Mouse (Mus musculus): ENCODE results near the gene Fam187b. TPM values are rescaled to one million over a fixed set of nuclear protein-coding genes. Genes with fewer than 3 reads are reported as not detected.

Gene Fam187b
- under 1 TPM; 0.58 to 0.88 TPM for polyA plus RNA-seq (2017; shearing (Covaris generic))

DNA sequence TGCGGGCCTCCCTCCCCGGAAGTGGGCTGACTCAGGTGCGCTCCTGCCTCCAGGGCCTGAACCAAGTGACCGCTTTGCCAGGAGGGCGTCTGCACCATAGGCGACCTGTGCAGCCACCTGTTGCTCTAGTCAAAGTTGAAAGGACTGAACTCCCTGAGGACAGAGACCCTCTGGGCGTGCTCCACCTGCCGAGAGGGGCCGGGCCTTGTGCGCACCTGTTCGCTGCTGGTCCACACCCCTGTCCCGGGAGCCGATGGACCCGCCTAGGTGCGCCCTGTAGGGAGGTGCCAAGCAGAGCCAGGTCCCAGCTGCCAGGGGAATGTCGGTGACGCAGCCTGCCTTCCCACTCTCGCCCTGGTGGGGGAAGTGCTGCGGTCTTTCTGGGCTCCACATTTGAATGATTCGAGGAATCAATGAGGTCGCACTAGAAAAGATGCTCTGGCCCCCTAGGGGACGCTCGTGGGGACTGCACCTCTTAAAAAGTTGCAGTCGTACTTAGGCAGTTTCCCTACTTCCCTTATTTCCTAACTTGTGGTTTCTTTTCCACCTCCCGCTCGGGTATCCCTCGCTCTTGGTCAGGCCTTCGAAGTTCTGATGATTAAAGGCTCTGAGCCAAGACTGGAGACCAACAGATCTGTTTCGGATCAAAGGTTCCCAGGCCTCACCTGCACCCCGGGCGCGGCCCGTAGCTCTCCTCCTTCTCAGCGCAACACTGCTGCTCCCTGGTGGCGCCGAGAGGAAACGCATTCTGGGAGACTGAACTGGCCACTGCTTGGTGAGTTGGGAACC is at the start of gene Fam187b:
Gene Fam187b (plus strand): TSS at position 290 of the 789 bp plus-strand sequence.

DNA sequence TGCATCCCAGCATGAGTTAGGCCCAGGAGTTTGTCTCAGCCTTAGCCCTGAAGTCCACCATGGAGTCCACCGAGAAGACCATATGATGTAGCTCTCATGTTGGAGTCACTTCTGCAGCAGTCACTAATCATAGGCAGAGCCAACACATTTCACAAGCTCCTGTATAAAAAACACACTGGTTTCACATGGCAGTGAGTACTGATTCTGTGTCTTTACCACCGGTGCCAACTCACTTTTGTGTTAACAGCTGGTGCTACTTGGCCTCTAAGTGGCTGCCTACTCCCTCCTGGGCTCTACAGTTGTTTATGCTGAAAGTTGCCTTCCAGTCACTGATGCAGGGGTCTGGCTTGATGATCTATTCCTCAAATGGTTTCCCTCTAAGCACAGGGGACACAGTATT is 49.0 kb upstream of the Fam187b start, which contains the start of gene Hamp2:
Gene Hamp2 (minus strand): TSS at position 101 of the 400 bp plus-strand sequence.

DNA sequence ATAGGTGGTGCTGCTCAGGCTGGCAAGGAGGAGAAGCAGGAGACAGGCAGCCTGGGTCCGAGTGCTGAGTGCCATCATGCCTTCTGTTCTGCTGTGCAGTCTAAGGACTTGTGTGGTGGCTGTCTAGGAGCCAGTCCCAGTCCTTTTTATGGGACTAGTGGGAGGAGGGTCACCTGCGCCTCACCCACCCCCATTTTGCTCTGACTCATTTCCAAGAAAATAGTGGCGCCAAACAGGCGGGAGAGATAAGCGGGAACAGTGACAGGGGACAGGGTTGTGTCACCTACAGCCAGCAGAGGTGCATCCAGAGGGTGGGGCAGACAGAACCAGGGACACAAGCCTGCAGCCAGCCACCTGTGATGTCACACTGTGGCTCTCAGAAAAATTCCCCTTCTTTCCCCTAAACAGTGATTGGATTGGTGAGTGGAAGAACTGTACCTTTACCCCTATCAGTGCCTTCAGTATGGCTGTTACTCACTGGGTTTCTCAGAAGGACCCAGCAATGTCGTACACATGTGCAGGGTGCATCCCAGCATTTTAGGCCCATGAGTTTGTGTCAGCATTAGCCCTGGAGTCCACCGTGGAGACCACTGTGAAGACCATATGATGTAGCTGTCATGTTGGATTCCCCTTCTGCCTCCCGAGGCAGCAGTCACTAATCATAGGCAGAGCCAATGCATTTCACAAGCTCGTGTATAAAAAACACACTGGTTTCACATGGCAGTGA is 29.5 kb upstream of the Fam187b start, which contains the start of gene Hamp:
Gene Hamp (minus strand): TSS at position 124 of the 727 bp plus-strand sequence.

DNA sequence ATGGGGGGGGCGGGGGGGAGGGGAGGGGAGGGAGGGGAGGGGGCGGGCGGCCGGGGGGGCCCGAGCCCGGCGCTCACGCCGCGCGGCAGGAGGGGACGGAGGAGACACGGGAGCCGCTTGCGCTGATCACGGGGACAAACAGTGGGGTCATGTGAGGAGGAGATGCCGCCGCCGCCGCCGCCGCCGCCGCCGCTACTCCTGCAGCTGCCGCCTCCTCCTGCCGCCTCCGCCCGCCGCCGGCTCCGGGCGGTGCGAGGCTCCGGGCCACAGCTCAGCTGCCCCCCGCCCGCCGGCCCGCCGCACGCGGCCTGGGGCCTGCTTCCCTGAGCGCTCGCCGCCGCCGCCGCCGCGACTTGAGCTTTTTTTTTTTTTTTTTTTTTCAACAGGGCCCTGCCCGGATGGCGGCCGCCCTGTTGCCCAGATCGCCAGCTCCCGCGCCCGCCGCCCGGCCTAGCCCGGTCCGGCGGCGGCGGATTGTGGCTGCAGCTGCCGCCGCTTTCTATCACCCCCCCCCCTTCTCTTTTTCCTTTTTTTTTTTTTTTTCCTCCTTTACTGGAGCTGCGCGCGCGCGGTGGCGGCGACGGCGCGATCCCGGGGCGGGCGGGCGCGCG is 16.7 kb upstream of the Fam187b start, which contains the start of gene Usf2:
Gene Usf2 (minus strand): TSS at position 48 of the 611 bp plus-strand sequence.

DNA sequence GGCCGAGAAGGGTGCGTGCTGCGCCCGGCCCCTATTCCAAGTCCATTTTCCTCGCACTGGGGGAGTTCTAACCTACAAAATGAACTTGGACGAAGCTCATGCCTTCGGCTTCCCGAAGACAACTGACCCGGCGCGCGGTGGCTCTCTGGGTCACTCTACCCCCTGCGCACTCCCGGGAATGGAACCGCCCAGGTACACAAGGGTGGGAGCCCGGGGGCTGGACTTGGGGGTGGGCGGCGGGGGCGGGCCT is 414 bp upstream of the Fam187b start, which contains the start of gene Lsr:
Gene Lsr (minus strand): TSS at position 214 of the 250 bp plus-strand sequence.

Other genes starting within 250 kb of the Fam187b start
- gene Tmem147, start 244.2 kb upstream of the Fam187b start, polyA plus RNA-seq (2017; shearing (Covaris generic)) = 100 to 1,000 TPM; 107 to 111 TPM
- 1 to 10 TPM in 1 of 2 experiments, under 1 TPM in 1; 0.40 to 1.6 TPM for gene Gapdhs, start 230.1 kb upstream of the Fam187b start, polyA plus RNA-seq (2017; shearing (Covaris generic))
- 1 to 10 TPM in 1 of 2 experiments, not detected in 1; 2.9 TPM for gene Sbsn, start 222.3 kb upstream of the Fam187b start, polyA plus RNA-seq (2017; shearing (Covaris generic))
- under 1 TPM in 1 of 2 experiments, not detected in 1; 0.37 TPM for gene Dmkn, start 210.0 kb upstream of the Fam187b start, polyA plus RNA-seq (2017; shearing (Covaris generic))
- gene Krtdap, start 185.9 kb upstream of the Fam187b start, polyA plus RNA-seq (2017; shearing (Covaris generic)) = not detected
- gene Ffar2, start 150.0 kb upstream of the Fam187b start, polyA plus RNA-seq (2017; shearing (Covaris generic)) = 1 to 10 TPM in 1 of 2 experiments, not detected in 1; 1.0 TPM
- not detected for gene Ffar3, start 117.6 kb upstream of the Fam187b start, polyA plus RNA-seq (2017; shearing (Covaris generic))
- gene Ffar1, start 112.2 kb upstream of the Fam187b start, polyA plus RNA-seq (2017; shearing (Covaris generic)) = 1 to 10 TPM in 1 of 2 experiments, under 1 TPM in 1; 0.14 to 1.0 TPM
- 10 to 100 TPM; 16.6 to 28.0 TPM for gene Cd22, start 93.4 kb upstream of the Fam187b start, polyA plus RNA-seq (2017; shearing (Covaris generic))
- gene Mag, start 58.9 kb upstream of the Fam187b start, polyA plus RNA-seq (2017; shearing (Covaris generic)) = under 1 TPM; 0.17 to 0.66 TPM
- under 1 TPM in 1 of 2 experiments, not detected in 1; 0.40 TPM for gene Hamp2, start 49.1 kb upstream of the Fam187b start, polyA plus RNA-seq (2017; shearing (Covaris generic))
- gene Hamp, start 29.8 kb upstream of the Fam187b start, polyA plus RNA-seq (2017; shearing (Covaris generic)) = under 1 TPM in 1 of 2 experiments, not detected in 1; 0.75 TPM
- gene Usf2, start 17.0 kb upstream of the Fam187b start, polyA plus RNA-seq (2017; shearing (Covaris generic)) = 10 to 100 TPM in 1 of 2 experiments, 1 to 10 TPM in 1; 9.6 to 19.0 TPM
- gene Lsr, start 326 bp upstream of the Fam187b start, polyA plus RNA-seq (2017; shearing (Covaris generic)) = 10 to 100 TPM in 1 of 2 experiments, 1 to 10 TPM in 1; 8.3 to 15.2 TPM
- gene Fxyd5, start 68.7 kb downstream of the Fam187b start, polyA plus RNA-seq (2017; shearing (Covaris generic)) = 1,000 to 10,000 TPM; 1,742 to 2,151 TPM
- gene Fxyd7, start 77.7 kb downstream of the Fam187b start, polyA plus RNA-seq (2017; shearing (Covaris generic)) = under 1 TPM in 1 of 2 experiments, not detected in 1; 0.48 TPM
- gene Fxyd1, start 83.4 kb downstream of the Fam187b start, polyA plus RNA-seq (2017; shearing (Covaris generic)) = 1 to 10 TPM in 1 of 2 experiments, under 1 TPM in 1; 0.64 to 1.1 TPM
- under 1 TPM; 0.27 to 0.71 TPM for gene Lgi4, start 85.6 kb downstream of the Fam187b start, polyA plus RNA-seq (2017; shearing (Covaris generic))
- gene Fxyd3, start 102.9 kb downstream of the Fam187b start, polyA plus RNA-seq (2017; shearing (Covaris generic)) = 10 to 100 TPM in 1 of 2 experiments, under 1 TPM in 1; 0.91 to 12.9 TPM
- 1 to 10 TPM; 3.8 to 8.1 TPM for gene Hpn, start 141.5 kb downstream of the Fam187b start, polyA plus RNA-seq (2017; shearing (Covaris generic))
- 1 to 10 TPM in 1 of 2 experiments, under 1 TPM in 1; 0.55 to 2.5 TPM for gene Scn1b, start 153.2 kb downstream of the Fam187b start, polyA plus RNA-seq (2017; shearing (Covaris generic))
- 100 to 1,000 TPM; 303 to 707 TPM for gene Gramd1a, start 182.1 kb downstream of the Fam187b start, polyA plus RNA-seq (2017; shearing (Covaris generic))